Mouse (Mus musculus): Measurements from ENCODE around the gene Ndufs4. TPM values are rescaled to one million over a fixed set of nuclear protein-coding genes. Genes with fewer than 3 reads are reported as not detected.

Gene Ndufs4
- polyA plus RNA-seq, 1 experiment from 2014 or later, result 258 TPM

- no peaks in the 10 kb centered on the region for H3K36me3 ChIP-seq (replicated peaks)
- 90% methylated on average over 10 of the region's 10 CpGs for WGBS
- H3K4me3 ChIP-seq, result no peak overlapping the region
- H3K4me1 ChIP-seq, result no peaks in the 10 kb centered on the region
- H3K27me3 ChIP-seq (ENCODE audit: poor library complexity, severe bottlenecking), result no peaks in the 10 kb centered on the region
- no peaks in the 10 kb centered on the region for H3K9me3 ChIP-seq
- no peak for DNase-seq (ENCODE audit: extremely low spot score, low spot score)
- no peak overlapping the region for H3K27ac ChIP-seq
Observed at GRCm38 (mm10) chr13:114254697-114255096, 133.4 kb downstream of the Ndufs4 start.

Other genes starting within 250 kb of the Ndufs4 start
- gene Fst, start 70.7 kb upstream of the Ndufs4 start, polyA plus RNA-seq (2016; fragmentation: Nextera tagmentation; extraction: Ambion mirVana), result 11.4 and 13.9 TPM in 2 replicates